Mouse (Mus musculus) natural killer cell, adult 2 months (primary cell): ENCODE results near the gene C1qtnf2.

Source experiments
- DNase-seq, 2 experiments: peaks; one replicate each; pipeline ENCODE4 v3.0.0; 2022; ENCODE audit warnings: low spot score in 2 of 2

The C1qtnf2 gene

GRCm38 (mm10) chr11:43537074-43537473 lies 63.0 kb downstream of the C1qtnf2 start:
- no peak for DNase-seq

GRCm38 (mm10) chr11:43539863-43540262 lies 65.8 kb downstream of the C1qtnf2 start:
- no peak for DNase-seq
